Mouse (Mus musculus) kidney, adult 2 months (tissue): ENCODE data around the gene Cdh4.

ENCODE experiments used
- CTCF ChIP-seq: fragments of 200-500 bp; conservative IDR thresholded peaks from 2 replicates; pipeline ENCODE4 v1.5.1; 2011; ENCODE audit warnings: low read depth, mild to moderate bottlenecking, control low read depth, low read length, moderate library complexity, mixed read lengths; ENCODE audit not compliant: insufficient read depth, insufficient read length
- POLR2A ChIP-seq: fragments of 200-500 bp; IDR thresholded peaks from one replicate; pipeline ENCODE4 v1.6.1; 2011; ENCODE audit warnings: low read depth, low read length, control low read depth

- TF ChIP-seq CTCF (no peak), POLR2A (no peak)
These were observed 98.9 kb downstream of the Cdh4 start for GRCm38 (mm10) chr2:179541096-179541495.
